Mouse (Mus musculus) adrenal gland, postnatal 14 days (tissue): ENCODE results near the gene Nsun4. TPM values are rescaled to one million over a fixed set of nuclear protein-coding genes. Genes with fewer than 3 reads are reported as not detected.

Source experiments
- DNase-seq: peaks from one replicate; pipeline ENCODE4 v3.0.0; 2021; ENCODE audit warnings: mixed read lengths
- total RNA-seq: library from RNA; stranded (reverse); gene quantifications from 2 replicates; pipeline ENCODE4 v1.2.3, GENCODE M21; 2021

Nsun4 gene
- total RNA-seq, 1 experiment from 2014 or later, result 23.8 TPM

DNA sequence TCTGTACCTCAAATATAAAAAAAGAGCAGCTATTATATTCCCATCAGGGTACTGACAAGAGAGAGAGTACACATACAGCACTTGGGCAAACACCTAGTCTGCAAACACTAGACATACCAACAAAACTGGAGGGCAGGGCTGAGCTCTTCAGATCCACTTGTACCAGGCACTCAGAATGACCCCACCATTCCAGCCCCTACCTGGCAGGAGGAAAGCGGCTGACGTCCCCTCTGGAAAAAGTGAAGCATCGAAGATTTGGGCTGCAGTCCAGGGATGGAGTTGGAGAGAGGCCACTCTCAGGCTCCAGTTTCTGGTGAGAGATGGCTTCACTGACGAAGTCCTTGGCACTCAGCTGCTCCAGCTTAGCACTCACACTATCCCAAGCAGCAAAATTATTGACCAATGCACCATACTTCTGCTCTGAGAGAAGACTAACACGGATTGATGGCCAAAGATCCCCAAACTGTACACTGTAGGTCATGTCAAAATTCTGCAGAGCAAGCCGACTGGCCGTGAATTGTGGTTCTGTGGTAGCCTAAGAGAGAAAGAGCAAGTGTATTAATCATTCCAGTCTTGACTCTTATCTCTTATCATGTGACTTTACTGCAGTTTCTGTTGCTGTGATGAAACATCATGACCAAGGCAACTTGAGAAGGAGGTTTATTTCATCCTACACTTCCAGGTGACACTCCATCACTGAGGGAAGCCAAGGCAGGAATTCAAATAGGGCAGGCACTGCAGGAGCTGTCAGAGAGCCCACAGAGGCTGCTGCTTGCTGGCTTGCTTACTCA lies 5.4 kb downstream of the Nsun4 start:
- DNase-seq, result peak; percentile 37

- no peak for DNase-seq
These were observed 6.0 kb downstream of the Nsun4 start for GRCm38 (mm10) chr4:116047681-116048080.

DNA sequence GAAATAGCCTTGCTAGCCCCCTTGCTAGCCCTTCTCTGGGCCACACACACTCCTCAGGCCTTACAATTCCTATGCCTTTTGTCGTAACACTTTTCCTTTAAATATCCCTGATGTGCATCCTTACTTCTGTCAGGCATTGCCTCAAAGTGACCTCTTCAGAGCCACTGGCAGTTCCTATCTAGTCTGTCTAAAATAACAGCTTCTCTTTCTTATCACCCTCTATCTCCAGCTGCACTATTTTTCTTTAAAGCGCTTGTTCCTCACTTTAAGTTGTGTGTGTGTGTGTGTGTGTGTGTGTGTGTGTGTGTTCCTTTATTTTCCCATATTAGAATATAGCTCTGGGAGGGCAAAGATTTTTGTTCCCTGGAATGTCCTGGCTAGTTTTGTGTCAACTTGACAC lies 7.1 kb downstream of the Nsun4 start:
- no peak for DNase-seq

- DNase-seq, result no peak
These were observed 11.5 kb downstream of the Nsun4 start for GRCm38 (mm10) chr4:116042186-116042585.

- DNase-seq, result no peak
These were observed 13.2 kb downstream of the Nsun4 start for GRCm38 (mm10) chr4:116040466-116040865.

DNA sequence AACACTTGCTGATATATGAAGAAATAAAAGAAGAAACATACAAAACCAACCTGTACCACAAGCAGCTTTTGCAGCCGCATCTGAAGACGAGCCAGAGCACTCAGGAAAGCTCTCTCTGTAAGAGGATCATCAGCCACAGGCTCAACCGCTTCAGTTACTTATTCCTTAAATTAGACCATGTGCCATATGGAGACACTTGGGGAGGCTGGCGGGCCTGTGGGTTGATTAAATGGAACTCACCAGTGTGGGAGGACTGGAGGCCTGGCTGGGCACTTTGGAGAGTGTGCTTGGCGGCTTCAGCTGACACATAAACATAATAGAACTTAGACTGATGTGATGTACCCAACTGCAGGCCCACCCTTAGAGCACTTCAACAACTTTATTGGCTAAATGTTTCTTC lies 20.3 kb downstream of the Nsun4 start:
- DNase-seq, result no peak

- no peak for DNase-seq
These were observed 20.8 kb downstream of the Nsun4 start for GRCm38 (mm10) chr4:116032906-116033305.

DNA sequence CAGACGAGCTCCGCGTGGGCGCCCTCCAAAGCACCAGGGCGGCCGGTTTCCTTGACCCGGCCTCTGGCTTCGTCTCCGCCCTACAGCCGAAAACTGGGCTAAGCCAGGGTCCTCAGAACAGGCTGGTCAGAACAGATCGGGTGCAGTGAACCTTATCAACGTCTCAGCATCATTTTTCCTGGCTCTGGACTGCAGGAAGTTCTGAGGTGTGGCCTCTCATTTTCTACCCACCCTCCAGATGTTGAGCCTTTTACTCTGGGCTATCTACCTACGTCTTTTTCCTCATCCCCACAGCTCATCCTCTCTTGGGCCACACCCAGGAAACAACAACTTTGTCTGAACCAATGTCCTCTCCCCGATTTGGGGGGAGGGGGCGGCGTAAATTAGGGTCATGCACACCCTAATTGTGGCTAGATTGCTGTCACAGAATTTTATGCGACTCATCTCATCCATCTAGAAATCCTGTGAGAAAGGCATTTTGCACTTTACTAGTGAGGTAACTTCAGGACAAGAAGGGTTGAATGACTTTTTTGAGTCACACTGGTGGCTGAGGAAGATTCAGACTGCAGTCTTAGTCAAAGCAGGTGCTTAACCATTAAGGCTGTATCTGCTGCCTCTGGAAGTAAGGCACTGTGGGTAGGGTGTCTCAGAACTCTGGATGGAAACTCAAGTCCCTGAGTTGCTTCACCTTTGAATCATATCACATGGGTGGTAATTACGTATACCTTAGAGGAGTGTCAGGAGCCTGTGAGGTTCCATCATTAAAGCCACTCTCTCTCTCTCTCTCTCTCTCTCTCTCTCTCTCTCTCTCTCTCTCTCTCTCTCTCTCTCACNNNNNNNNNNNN lies 35.6 kb downstream of the Nsun4 start, which contains the start of gene Faah:
TSS of gene Faah (minus strand) at position 25 of the 845 bp plus-strand sequence.
- no peak for DNase-seq

GRCm38 (mm10) chr4:116017300-116017901 lies 36.3 kb downstream of the Nsun4 start:
- peak; percentile 90 for DNase-seq

DNA sequence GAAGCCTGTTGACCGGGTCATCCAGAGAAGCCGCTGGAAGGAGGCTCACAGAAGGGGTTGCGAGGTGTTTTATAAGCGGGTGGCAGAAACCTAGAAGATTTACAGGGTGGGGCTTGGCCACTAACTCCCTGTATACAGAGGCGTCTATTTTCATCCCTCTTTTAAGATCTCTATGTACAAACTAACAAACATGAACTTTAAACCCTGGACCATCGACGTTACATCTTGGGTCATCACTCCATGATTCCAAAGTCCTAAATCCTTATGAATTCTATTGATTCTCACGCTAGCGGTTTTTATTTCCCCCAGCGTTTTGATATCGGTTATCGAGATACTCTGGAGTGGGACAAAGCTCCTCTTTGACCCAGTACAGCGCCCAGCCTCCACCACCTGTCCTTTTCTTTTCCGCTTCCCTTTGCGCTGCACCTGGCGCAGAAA lies 36.8 kb downstream of the Nsun4 start:
- no peak for DNase-seq

DNA sequence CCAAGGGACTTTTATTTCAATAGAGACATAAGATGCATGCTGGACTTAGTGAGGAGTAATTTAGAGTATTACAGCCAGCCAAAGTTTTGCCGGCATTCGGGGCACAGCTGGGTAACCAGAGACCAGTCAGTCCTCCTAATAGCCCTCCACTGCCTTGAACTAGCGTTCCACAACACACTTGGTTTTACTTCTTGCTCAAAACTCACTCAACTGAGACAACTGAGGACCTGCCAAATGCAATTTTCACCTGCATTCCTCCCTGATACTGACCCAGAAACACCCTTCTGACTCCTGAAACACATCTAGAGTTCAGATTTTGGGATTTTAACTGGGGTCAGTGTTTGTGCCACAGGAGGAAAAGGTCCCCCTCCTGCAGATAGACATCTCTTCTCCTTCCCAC lies 37.3 kb downstream of the Nsun4 start:
- DNase-seq, result no peak

GRCm38 (mm10) chr4:116015996-116016395 lies 37.7 kb downstream of the Nsun4 start:
- no peak for DNase-seq

DNA sequence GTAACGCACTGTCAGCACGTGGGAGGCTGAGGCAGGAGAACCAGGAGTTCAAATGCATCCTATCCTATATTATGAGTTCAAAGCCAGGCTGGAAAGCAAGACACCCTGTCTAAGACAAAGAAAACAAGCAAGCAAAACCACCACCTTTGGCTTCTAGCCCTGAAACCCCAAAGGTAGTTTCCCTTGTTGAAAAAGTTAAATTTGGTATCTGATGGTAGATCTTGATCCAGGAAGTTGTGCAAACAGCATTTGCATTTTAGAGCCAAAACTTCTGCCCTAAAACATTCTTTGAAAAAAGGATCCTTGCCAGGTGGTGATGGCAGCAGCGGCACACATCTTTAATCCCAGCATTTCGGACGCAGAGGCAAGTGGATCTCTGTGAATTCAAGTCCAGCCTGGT lies 38.2 kb downstream of the Nsun4 start:
- no peak for DNase-seq

DNA sequence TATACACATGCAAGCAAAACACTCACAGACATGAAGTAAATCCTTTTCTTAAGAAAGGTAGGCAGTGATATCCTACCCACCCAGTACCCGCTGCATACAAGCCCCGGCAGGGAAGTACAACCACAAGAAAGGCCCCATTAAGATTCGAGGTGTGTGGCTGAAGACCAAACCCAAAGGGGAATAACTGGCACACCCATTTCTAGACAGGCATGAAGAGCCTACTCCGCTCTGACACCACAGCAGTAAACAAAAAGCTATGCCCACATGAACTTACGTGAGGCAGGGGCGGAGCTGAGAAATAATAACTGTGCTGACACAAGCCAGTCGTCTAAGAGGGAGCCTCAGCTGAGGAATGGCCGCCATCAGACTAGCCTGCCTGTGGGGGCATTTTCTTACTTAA lies 43.5 kb downstream of the Nsun4 start:
- no peak for DNase-seq

DNA sequence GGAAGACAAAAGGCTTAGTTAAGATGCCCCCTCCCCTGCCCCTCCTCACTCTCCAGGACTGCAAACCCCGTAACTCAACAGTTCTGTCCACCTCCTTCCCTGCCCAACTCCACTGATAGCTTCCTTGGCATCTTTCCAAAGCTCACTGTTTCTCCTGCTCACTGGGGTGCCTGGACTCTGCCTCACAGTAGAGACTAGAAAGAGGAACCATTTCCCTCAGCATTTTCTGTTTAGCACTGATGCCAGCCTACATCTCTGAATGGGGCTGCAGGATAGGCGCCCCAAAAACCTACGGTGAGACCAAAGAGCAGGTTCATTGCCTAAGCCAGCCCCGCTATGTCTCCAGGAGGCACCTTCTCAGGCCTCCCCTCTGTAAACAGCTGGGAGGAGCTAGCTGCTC lies 52.5 kb downstream of the Nsun4 start:
- DNase-seq, result no peak

DNA sequence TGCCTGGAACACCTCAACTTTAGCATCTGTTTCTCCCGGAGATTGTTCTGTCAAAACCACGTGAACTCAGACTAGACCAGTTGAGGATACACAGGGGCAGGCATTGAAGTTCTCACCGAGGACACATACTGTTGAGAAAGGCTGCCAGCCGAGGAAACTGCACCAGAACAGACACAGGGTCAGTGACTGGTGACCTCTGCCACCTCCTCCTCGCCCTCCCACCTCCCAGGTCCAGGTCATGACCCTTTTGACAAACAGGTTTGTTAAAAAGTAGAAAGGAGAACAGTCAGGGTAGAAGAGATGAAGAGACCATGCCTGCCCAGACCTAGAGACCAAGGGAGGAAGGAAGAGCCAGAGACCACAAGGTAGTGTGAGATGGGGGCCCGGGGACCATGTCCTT lies 53.0 kb downstream of the Nsun4 start:
- no peak for DNase-seq

- no peak for DNase-seq
These were observed 56.9 kb downstream of the Nsun4 start for GRCm38 (mm10) chr4:115996729-115997128.

DNA sequence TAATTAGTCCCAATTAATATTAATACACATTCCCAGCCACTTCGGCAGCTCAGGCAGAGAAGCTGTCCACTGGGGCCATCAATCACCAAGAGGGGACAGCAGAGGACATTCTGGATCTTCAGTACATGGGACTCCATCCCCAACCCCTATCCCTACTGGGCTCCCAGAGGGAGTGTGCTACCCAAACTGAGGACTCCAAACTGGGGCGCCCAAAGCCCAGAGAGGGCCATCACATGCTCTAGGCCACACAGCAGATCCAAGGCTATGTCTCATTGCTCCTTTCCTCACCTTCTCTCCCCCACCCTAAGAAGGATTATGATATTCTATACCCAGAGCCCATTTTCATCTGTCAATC lies 58.3 kb downstream of the Nsun4 start:
- DNase-seq, result no peak

DNA sequence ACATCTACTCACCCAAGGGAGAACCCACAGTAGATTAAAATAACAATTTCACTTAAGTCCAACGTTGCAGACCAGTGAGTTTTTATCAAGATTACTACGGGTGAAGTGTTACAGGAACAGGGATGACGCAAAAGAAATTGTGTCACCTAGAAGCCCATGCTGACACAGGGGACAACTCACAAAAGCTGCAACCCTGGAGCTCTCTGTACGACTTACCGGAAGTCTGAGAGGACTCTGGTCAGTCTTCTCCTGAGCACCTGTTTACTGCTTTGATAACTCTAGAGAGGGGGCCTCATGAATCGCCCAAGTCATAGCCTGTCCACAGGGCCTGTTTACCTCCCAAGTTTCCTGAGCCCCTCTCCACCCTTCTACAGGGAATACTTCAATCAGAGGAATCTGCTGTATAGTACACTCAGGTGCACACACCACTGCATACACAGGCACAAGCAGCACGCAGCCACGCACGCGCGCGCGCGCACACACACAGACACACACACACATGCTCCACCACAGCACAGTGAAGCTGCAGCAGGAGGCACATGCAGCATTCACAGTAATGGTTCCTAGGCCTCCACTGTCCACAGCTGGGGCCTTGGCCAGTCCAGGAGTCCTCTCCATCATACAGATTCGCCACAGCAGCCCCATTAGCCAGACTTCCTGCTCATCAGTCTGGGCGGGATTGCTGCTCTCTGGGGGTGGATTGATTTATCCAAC lies 58.9 kb downstream of the Nsun4 start:
- no peak for DNase-seq

DNA sequence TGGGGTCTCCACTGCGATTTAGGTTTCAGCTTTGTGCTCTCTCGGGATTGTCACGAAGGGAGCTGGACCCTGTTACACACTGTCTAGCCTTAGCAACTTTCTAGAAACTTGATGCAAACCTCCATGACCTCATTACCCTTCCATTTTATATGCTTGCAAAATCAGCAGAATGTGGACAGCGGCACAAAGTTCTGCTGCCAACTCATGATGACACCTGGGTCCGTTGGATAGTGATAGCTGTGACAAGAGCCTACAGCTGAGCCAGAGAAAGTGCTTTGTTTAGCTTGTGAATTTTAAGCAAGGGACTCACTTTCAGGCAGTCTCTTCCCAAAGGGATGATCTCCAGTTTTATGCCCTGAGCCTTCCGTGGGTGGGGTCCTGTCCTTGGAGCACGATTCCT lies 64.3 kb downstream of the Nsun4 start:
- no peak for DNase-seq

DNA sequence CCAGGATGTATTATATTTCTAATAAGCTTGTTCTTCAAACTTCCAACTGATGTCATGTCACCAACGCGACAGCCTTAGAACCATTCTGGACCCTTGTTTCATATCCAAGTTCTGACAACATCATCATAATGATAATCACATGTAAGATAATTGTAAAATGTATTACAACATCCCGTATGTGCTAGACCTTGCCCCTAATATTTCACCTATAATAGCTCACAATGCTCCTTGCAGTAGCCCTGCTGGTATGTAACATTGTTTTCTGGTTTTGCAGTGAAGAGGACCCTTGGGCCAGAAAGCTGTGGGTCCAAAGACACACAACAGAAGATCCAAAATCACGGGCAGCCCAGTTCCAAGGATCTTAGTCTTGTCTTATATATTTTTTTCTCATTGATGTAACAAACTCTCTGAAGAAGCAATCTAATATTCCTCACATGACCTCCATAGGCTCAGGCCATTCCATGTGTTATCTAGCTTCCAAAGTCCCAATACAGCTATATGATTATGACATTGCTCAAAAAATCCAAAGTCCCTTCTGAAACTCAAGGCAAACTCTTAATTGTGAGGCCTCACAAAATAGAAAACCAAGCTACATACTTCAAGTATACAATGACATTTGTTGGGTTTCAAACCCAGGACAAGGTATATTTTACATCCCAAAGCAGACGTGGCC lies 65.7 kb downstream of the Nsun4 start:
- no peak for DNase-seq

DNA sequence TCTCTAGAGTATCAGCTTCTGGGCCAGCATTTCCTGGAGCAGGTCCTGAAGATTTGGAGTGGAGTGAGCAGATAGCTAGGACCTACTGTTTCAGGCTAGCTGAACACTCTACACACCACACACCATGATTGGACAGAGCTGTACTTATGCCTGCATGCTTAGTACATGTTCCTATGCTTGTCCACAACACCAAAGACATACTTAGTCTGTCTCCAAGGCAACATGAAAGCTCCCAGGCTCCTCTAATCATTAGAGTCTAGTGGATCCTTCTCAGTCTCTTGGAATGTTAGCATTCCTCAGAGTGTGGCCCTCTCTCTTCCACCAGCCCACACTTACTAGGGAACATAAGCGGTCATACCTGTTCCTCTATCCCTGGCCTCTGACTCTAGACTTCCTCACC lies 66.2 kb downstream of the Nsun4 start:
- DNase-seq, result no peak
